Mouse (Mus musculus): ENCODE results near the gene Pcdh19. TPM values are rescaled to one million over a fixed set of nuclear protein-coding genes. Genes with fewer than 3 reads are reported as not detected.
A peak's percentile ranks its signal among the peaks of the same experiment; 100 is the strongest.

Gene Pcdh19
- polyA plus RNA-seq, 1 experiment from 2014 or later, result 14.9 TPM

- H3K27me3 ChIP-seq, result no peaks in the 10 kb centered on the region
- H3K9ac ChIP-seq (replicated peaks), result no peak overlapping the region
- H3K4me1 ChIP-seq, result no peaks in the 10 kb centered on the region
- H3K36me3 ChIP-seq, result no peaks in the 10 kb centered on the region
- H3K4me3 ChIP-seq, result no peak overlapping the region
- H3K4me2 ChIP-seq (replicated peaks), result no peak overlapping the region
- H3K27ac ChIP-seq (replicated peaks), result no peak overlapping the region
- WGBS, result 55% methylated on average over 2 of the region's 2 CpGs
- peak; percentile 80 for ATAC-seq (replicated peaks)
- H3K9me3 ChIP-seq, result no peaks in the 10 kb centered on the region
These were observed 123.4 kb downstream of the Pcdh19 start for GRCm38 (mm10) chrX:133565355-133565754.

Other genes starting within 250 kb of the Pcdh19 start
- 0.24 TPM in 1 of 2 replicates, not detected in the other for gene Tnmd, start 162.0 kb upstream of the Pcdh19 start, polyA plus RNA-seq (2015; fragmentation: Nextera tagmentation; extraction: Ambion mirVana)
- 217 and 232 TPM in 2 replicates for gene Tspan6, start 209.4 kb upstream of the Pcdh19 start, polyA plus RNA-seq (2015; fragmentation: Nextera tagmentation; extraction: Ambion mirVana)
- gene Srpx2, start 219.4 kb upstream of the Pcdh19 start, polyA plus RNA-seq (2015; fragmentation: Nextera tagmentation; extraction: Ambion mirVana), result 0.56 and 1.1 TPM in 2 replicates